26 mouse cellular contexts compared by ENCODE assay signal in the genomic region with DNA sequence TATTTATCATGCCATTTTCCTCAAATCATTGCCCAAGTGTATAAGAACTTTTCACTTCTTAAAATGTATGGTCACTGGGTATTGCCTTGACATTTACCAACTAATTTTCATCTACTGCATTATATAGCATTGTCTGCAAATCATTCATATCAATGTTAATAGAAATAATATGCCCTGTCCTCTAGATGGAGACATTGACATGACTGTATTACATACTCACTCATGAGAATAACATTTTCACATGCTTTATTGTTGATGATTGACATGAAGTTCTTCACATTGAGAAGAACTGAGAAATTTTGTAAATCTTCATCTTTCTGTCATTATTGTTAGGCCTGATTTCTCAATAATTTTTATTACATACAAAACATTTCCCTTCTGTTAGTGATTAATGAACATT.
DNase-seq lines count a peak whose midpoint lies in the region; ATAC-seq and TF ChIP-seq lines count a peak whose summit lies in the region.
"Had no signal": no experiment of that assay in that cellular context is flagged by ENCODE, and none has a peak within 500 bp of the region (broad histone marks: within the 10 kb centered on the region; RNA-seq: fewer than 3 reads in every experiment).

No protein-coding gene starts in this region.

- no peaks in the 10 kb centered on the region for H3K4me1 ChIP-seq in heart, postnatal 0 days (ENCODE audit: control insufficient read depth, insufficient read depth)
- no peaks in the 10 kb centered on the region for H3K4me1 ChIP-seq in heart, embryonic 10.5 days
- H3K4me1 ChIP-seq in limb, embryonic 14.5 days (ENCODE audit: control insufficient read depth, insufficient read depth, low read length) = no peaks in the 10 kb centered on the region
- H3K4me1 ChIP-seq in limb, embryonic 10.5 days = no peaks in the 10 kb centered on the region
- H3K4me1 ChIP-seq: forebrain, embryonic 12.5 days; heart, embryonic 12.5 days; neural tube, embryonic 12.5 days; stomach, embryonic 15.5 days had no signal

- intact Hi-C loops in heart, postnatal 25 days (cut with DNase I) = no loop called here

- TF ChIP-seq EP300 in heart, postnatal 0 days (IDR thresholded peaks at IDR 0.05; ENCODE audit: low read depth) = no peak

- H3K4me3 ChIP-seq in heart, postnatal 0 days (ENCODE audit: low read depth, low read length) = no peak overlapping the region
- H3K4me3 ChIP-seq in heart, embryonic 10.5 days = no peak overlapping the region
- no peak overlapping the region for H3K4me3 ChIP-seq in limb, embryonic 14.5 days (replicated peaks; ENCODE audit: low read length)
- H3K4me3 ChIP-seq in limb, embryonic 10.5 days = no peak overlapping the region
- H3K4me3 ChIP-seq: forebrain, embryonic 12.5 days; heart, embryonic 12.5 days; neural tube, embryonic 12.5 days; stomach, embryonic 15.5 days had no signal

- ATAC-seq in heart, postnatal 0 days (ENCODE audit: insufficient read depth, low read depth) = no peak
- ATAC-seq in limb, embryonic 14.5 days (ENCODE audit: low FRiP score, low read depth) = no peak
- ATAC-seq: lung, postnatal 0 days had no signal

- H3K9me3 ChIP-seq in heart, postnatal 0 days (replicated peaks; ENCODE audit: control insufficient read depth, low read length) = no peaks in the 10 kb centered on the region
- H3K9me3 ChIP-seq in heart, embryonic 10.5 days = no peaks in the 10 kb centered on the region
- no peaks in the 10 kb centered on the region for H3K9me3 ChIP-seq in limb, embryonic 14.5 days (ENCODE audit: control insufficient read depth, low read length)
- no peaks in the 10 kb centered on the region for H3K9me3 ChIP-seq in limb, embryonic 10.5 days (replicated peaks)
- H3K9me3 ChIP-seq: forebrain, embryonic 12.5 days; neural tube, embryonic 12.5 days; stomach, embryonic 15.5 days had no signal

- TF ChIP-seq POLR2A in limb, embryonic 14.5 days (IDR thresholded peaks at IDR 0.05; ENCODE audit: borderline replicate concordance, extremely low read depth, insufficient read depth, insufficient read length) = no peak

- peak; percentile 24 for TF ChIP-seq CTCF in heart, postnatal 0 days (IDR thresholded peaks at IDR 0.05; ENCODE audit: low read depth)

- no peak overlapping the region for H3K27ac ChIP-seq in heart, postnatal 0 days (ENCODE audit: low read depth)
- H3K27ac ChIP-seq in heart, embryonic 10.5 days = no peak overlapping the region
- H3K27ac ChIP-seq in limb, embryonic 14.5 days (replicated peaks; ENCODE audit: low read depth, low read length) = no peak overlapping the region
- H3K27ac ChIP-seq in limb, embryonic 10.5 days = no peak overlapping the region
- H3K27ac ChIP-seq: forebrain, embryonic 12.5 days; hindbrain, embryonic 14.5 days; neural tube, embryonic 12.5 days; stomach, embryonic 15.5 days had no signal

- H3K36me3 ChIP-seq in heart, postnatal 0 days (replicated peaks; ENCODE audit: control insufficient read depth, insufficient read depth, low read length) = no peaks in the 10 kb centered on the region
- no peaks in the 10 kb centered on the region for H3K36me3 ChIP-seq in heart, embryonic 10.5 days
- H3K36me3 ChIP-seq in limb, embryonic 14.5 days (ENCODE audit: control insufficient read depth, insufficient read depth, low read length) = no peaks in the 10 kb centered on the region
- no peaks in the 10 kb centered on the region for H3K36me3 ChIP-seq in limb, embryonic 10.5 days
- H3K36me3 ChIP-seq: forebrain, embryonic 12.5 days; heart, embryonic 12.5 days; neural tube, embryonic 12.5 days; stomach, embryonic 15.5 days had no signal

- H3K4me2 ChIP-seq in heart, postnatal 0 days (ENCODE audit: low read depth, low read length) = no peak overlapping the region
- no peak overlapping the region for H3K4me2 ChIP-seq in limb, embryonic 14.5 days (replicated peaks; ENCODE audit: low read depth, low read length, severe bottlenecking)
- H3K4me2 ChIP-seq: forebrain, embryonic 12.5 days; heart, embryonic 12.5 days; hindbrain, embryonic 14.5 days; midbrain, embryonic 11.5 days; neural tube, embryonic 12.5 days; stomach, embryonic 15.5 days had no signal

- no peak for DNase-seq in heart, postnatal 0 days (ENCODE audit: low spot score)
- no peak for DNase-seq in heart, embryonic 10.5 days (ENCODE audit: low spot score)
- DNase-seq in limb, embryonic 14.5 days (ENCODE audit: low spot score) = peak; percentile 14
- DNase-seq in limb, embryonic 10.5 days (ENCODE audit: low spot score) = no peak
- DNase-seq in 416B (ENCODE audit: low read depth) (peak; percentile 27), adipocyte (ENCODE audit: low spot score) (peak; percentile 46)
- DNase-seq in heart, postnatal 25 days (ENCODE audit: low spot score) = no peak
- no peak for DNase-seq in urinary bladder, postnatal 10 days (ENCODE audit: low spot score)
- DNase-seq: adrenal gland, postnatal 36 days; cerebellum, adult 11-12 months; gastrocnemius, postnatal 10 days; heart, postnatal 36 days; kidney, adult 9 months; kidney, postnatal 36 days; layer of hippocampus, adult 9-11 months; left cerebral cortex, postnatal 4 days; right cerebral cortex, postnatal 4 days; thymus, adult 18-20 months; thymus, postnatal 36 days had no signal

- no peaks in the 10 kb centered on the region for H3K27me3 ChIP-seq in heart, postnatal 0 days (ENCODE audit: control insufficient read depth, insufficient read depth, low read length)
- no peaks in the 10 kb centered on the region for H3K27me3 ChIP-seq in heart, embryonic 10.5 days (ENCODE audit: insufficient read depth, poor library complexity, severe bottlenecking)
- H3K27me3 ChIP-seq in limb, embryonic 14.5 days (ENCODE audit: control insufficient read depth, insufficient read depth, low read length) = no peaks in the 10 kb centered on the region
- no peaks in the 10 kb centered on the region for H3K27me3 ChIP-seq in limb, embryonic 10.5 days (ENCODE audit: low read depth, poor library complexity, severe bottlenecking)
- H3K27me3 ChIP-seq: forebrain, embryonic 12.5 days; heart, embryonic 12.5 days; neural tube, embryonic 12.5 days; stomach, embryonic 15.5 days had no signal

- no peak overlapping the region for H3K9ac ChIP-seq in heart, postnatal 0 days (replicated peaks; ENCODE audit: low read depth, low read length)
- H3K9ac ChIP-seq in limb, embryonic 14.5 days (ENCODE audit: low read depth, low read length, severe bottlenecking) = no peak overlapping the region
- H3K9ac ChIP-seq: forebrain, embryonic 12.5 days; heart, embryonic 12.5 days; hindbrain, embryonic 14.5 days; neural tube, embryonic 12.5 days; stomach, embryonic 15.5 days had no signal

Comparison
In these comparisons a context has a peak if more than half of its experiments do, and no peak if none do; other contexts are left out.
1. DNase-seq: peak in limb, embryonic 14.5 days (single experiment), 416B (single experiment) and adipocyte (single experiment); none in heart, postnatal 0 days (single experiment), heart, embryonic 10.5 days (single experiment), limb, embryonic 10.5 days (single experiment), heart, postnatal 25 days (single experiment) and urinary bladder, postnatal 10 days (single experiment).